Mouse (Mus musculus): ENCODE data around the gene Pld6.

- TF ChIP-seq TCF12 (IDR thresholded peaks at IDR 0.05; ENCODE audit: insufficient read depth, poor library complexity, severe bottlenecking): no peak
- no peak for TF ChIP-seq E2F4 (IDR thresholded peaks at IDR 0.05; ENCODE audit: insufficient read depth)
- no peak for TF ChIP-seq POLR2A (IDR thresholded peaks at IDR 0.05; ENCODE audit: insufficient read length, low read depth)
- peak; percentile 59 for TF ChIP-seq POLR2AphosphoS2 (IDR thresholded peaks at IDR 0.05; ENCODE audit: insufficient read length, low read depth)
- no peak for TF ChIP-seq USF1 (IDR thresholded peaks at IDR 0.05; ENCODE audit: low read depth)
- TF ChIP-seq CEBPB (IDR thresholded peaks at IDR 0.05; ENCODE audit: insufficient read depth, poor library complexity, severe bottlenecking): no peak
- no peak for TF ChIP-seq REST (IDR thresholded peaks at IDR 0.05; ENCODE audit: insufficient read depth, insufficient read length)
Measured at GRCm38 (mm10) chr11:59780241-59780640, 7.2 kb downstream of the Pld6 start.
